Mouse (Mus musculus): ENCODE measurements around the gene Grsf1.

GRCm38 (mm10) chr5:88687996-88688406 lies 12.0 kb upstream of the Grsf1 start:
- no peak for TF ChIP-seq POLR2A (IDR thresholded peaks at IDR 0.05; ENCODE audit: low read depth, low read length)
- TF ChIP-seq CTCF (IDR thresholded peaks at IDR 0.05; ENCODE audit: borderline replicate concordance, insufficient read depth, low read length), result no peak
